In genomic region chr17:56277567-56277893, GRCm38 (mm10) we compare ENCODE assay signal across 11 mouse cellular contexts. TPM values are rescaled to one million over a fixed set of nuclear protein-coding genes. Genes with fewer than 3 reads are reported as not detected.
DNase-seq lines count a peak whose midpoint lies in the region; ATAC-seq and TF ChIP-seq lines count a peak whose summit lies in the region.
"Had no signal": no experiment of that assay in that cellular context is flagged by ENCODE, and none has a peak within 500 bp of the region (broad histone marks: within the 10 kb centered on the region; RNA-seq: fewer than 3 reads in every experiment).

No protein-coding gene starts in this region.

- no peaks in the 10 kb centered on the region for H3K27me3 ChIP-seq in midbrain, embryonic 12.5 days
- no peaks in the 10 kb centered on the region for H3K27me3 ChIP-seq in midbrain, postnatal 0 days (ENCODE audit: insufficient read depth, low read length)
- no peaks in the 10 kb centered on the region for H3K27me3 ChIP-seq in intestine, embryonic 16.5 days (replicated peaks; ENCODE audit: control insufficient read depth, insufficient read depth, low read length)
- H3K27me3 ChIP-seq in stomach, embryonic 14.5 days (ENCODE audit: control insufficient read depth, insufficient read depth, low read length) = no peaks in the 10 kb centered on the region

- ATAC-seq in midbrain, embryonic 12.5 days (ENCODE audit: low FRiP score, low read depth) = no peak
- no peak for ATAC-seq in midbrain, postnatal 0 days (ENCODE audit: low FRiP score)
- no peak for ATAC-seq in intestine, embryonic 16.5 days
- ATAC-seq in stomach, embryonic 14.5 days (ENCODE audit: insufficient number of reproducible peaks, insufficient read depth, low FRiP score, low read depth) = no peak; the same call in 1 of the 2 replicates
- no peak for ATAC-seq in CD4-positive, CD25-positive, alpha-beta regulatory T cell, adult 4 months

- intact Hi-C loops in heart, postnatal 36 days (cut with DNase I) = loop anchor here (1.0 kb wide), 1 partner anchor 13 kb away; no protein-coding TSS in a partner anchor

- peaks cover 4% of the 10 kb centered on the region; the same call in 1 of the 2 replicates for H3K36me3 ChIP-seq in midbrain, embryonic 12.5 days
- H3K36me3 ChIP-seq in midbrain, postnatal 0 days (ENCODE audit: insufficient read depth, low read length) = no peaks in the 10 kb centered on the region
- H3K36me3 ChIP-seq in intestine, embryonic 16.5 days (ENCODE audit: control insufficient read depth, insufficient read depth, low read length) = peaks cover 7% of the 10 kb centered on the region
- H3K36me3 ChIP-seq in stomach, embryonic 14.5 days (ENCODE audit: control insufficient read depth, insufficient read depth, low read length) = peaks cover 31% of the 10 kb centered on the region; the same call in 1 of the 2 replicates

- no peak for TF ChIP-seq CTCF in midbrain, postnatal 0 days (IDR thresholded peaks at IDR 0.05)

- H3K9ac ChIP-seq in midbrain, embryonic 12.5 days (replicated peaks) = no peak overlapping the region
- no peak overlapping the region for H3K9ac ChIP-seq in midbrain, postnatal 0 days (replicated peaks; ENCODE audit: low read length, poor library complexity, severe bottlenecking)
- peak overlapping the region; percentile 46 for H3K9ac ChIP-seq in intestine, embryonic 16.5 days (ENCODE audit: low read depth, low read length)
- no peak overlapping the region; the same call in 1 of the 2 replicates for H3K9ac ChIP-seq in stomach, embryonic 14.5 days (replicated peaks; ENCODE audit: low read depth, low read length)

- H3K27ac ChIP-seq in midbrain, embryonic 12.5 days (replicated peaks) = no peak overlapping the region
- no peak overlapping the region for H3K27ac ChIP-seq in midbrain, postnatal 0 days (ENCODE audit: low read depth, low read length)
- peak overlapping the region; percentile 95 for H3K27ac ChIP-seq in intestine, embryonic 16.5 days (ENCODE audit: low read length)
- peak overlapping the region; percentile 89 for H3K27ac ChIP-seq in stomach, embryonic 14.5 days (ENCODE audit: low read length)

- 49% methylated on average over 2 of the region's 2 CpGs for WGBS in midbrain, embryonic 12.5 days
- WGBS in midbrain, postnatal 0 days = 45% methylated on average over 2 of the region's 2 CpGs
- 37% methylated on average over 2 of the region's 2 CpGs for WGBS in intestine, embryonic 16.5 days
- 31% methylated on average over 2 of the region's 2 CpGs for WGBS in stomach, embryonic 14.5 days

- peaks cover 18% of the 10 kb centered on the region for H3K4me1 ChIP-seq in midbrain, embryonic 12.5 days
- no peaks in the 10 kb centered on the region for H3K4me1 ChIP-seq in midbrain, postnatal 0 days (ENCODE audit: insufficient read depth, low read length)
- peaks cover 33% of the 10 kb centered on the region for H3K4me1 ChIP-seq in intestine, embryonic 16.5 days (ENCODE audit: control insufficient read depth, insufficient read depth, low read length)
- H3K4me1 ChIP-seq in stomach, embryonic 14.5 days (ENCODE audit: control insufficient read depth, insufficient read depth, low read length) = peaks cover 8% of the 10 kb centered on the region; the same call in 1 of the 2 replicates

- H3K4me2 ChIP-seq in midbrain, embryonic 12.5 days (replicated peaks) = peak overlapping the region; percentile 64; the same call in 1 of the 2 replicates
- H3K4me2 ChIP-seq in midbrain, postnatal 0 days (ENCODE audit: low read depth, low read length, poor library complexity, severe bottlenecking) = no peak overlapping the region
- H3K4me2 ChIP-seq in intestine, embryonic 16.5 days (ENCODE audit: low read depth, low read length) = peak overlapping the region; percentile 44
- peak overlapping the region; percentile 54; the same call in 1 of the 2 replicates for H3K4me2 ChIP-seq in stomach, embryonic 14.5 days (replicated peaks; ENCODE audit: low read depth, low read length)

- H3K4me3 ChIP-seq in midbrain, embryonic 12.5 days = no peak overlapping the region
- H3K4me3 ChIP-seq in midbrain, postnatal 0 days (ENCODE audit: low read depth, low read length) = no peak overlapping the region
- H3K4me3 ChIP-seq in intestine, embryonic 16.5 days (ENCODE audit: low read length) = peak overlapping the region; percentile 68
- H3K4me3 ChIP-seq in stomach, embryonic 14.5 days (ENCODE audit: low read depth, low read length) = no peak overlapping the region

- no peaks in the 10 kb centered on the region for H3K9me3 ChIP-seq in midbrain, embryonic 12.5 days
- no peaks in the 10 kb centered on the region for H3K9me3 ChIP-seq in midbrain, postnatal 0 days (ENCODE audit: low read length)
- H3K9me3 ChIP-seq in intestine, embryonic 16.5 days (ENCODE audit: control insufficient read depth, low read length) = no peaks in the 10 kb centered on the region
- H3K9me3 ChIP-seq in stomach, embryonic 14.5 days (ENCODE audit: control insufficient read depth, low read depth, low read length) = no peaks in the 10 kb centered on the region

- DNase-seq in heart, adult 11 months = peak; percentile 92
- DNase-seq in heart, postnatal 36 days = no peak
- no peak for DNase-seq in midbrain, postnatal 0 days (ENCODE audit: low spot score)
- DNase-seq in cerebellum, postnatal 36 days = no peak
- DNase-seq: cerebellum, postnatal 14 days had no signal

RNA-seq across cellular contexts. Expression of gene Ticam1, which starts 0.9 kb away (rescaled TPM):
- 1 to 10 TPM; 8.7 to 8.8 TPM for total RNA-seq in heart, postnatal 36 days (2021)
- 1.7 TPM in 2 replicates for polyA plus RNA-seq in midbrain, embryonic 12.5 days (2016; fragmentation: Nextera tagmentation; extraction: Ambion mirVana)
- total RNA-seq in midbrain, postnatal 0 days (2014; rRNA removed) = 3.1 and 3.7 TPM in 2 replicates
- 0.91 and 1.1 TPM in 2 replicates for polyA plus RNA-seq in midbrain, postnatal 0 days (2015; fragmentation: Nextera tagmentation; extraction: Ambion mirVana)
- 16.4 and 19.4 TPM in 2 replicates for polyA plus RNA-seq in intestine, embryonic 16.5 days (2015; fragmentation: Nextera tagmentation; extraction: Ambion mirVana)
- 7.0 and 8.1 TPM in 2 replicates for polyA plus RNA-seq in stomach, embryonic 14.5 days (2014; fragmentation: Nextera tagmentation; extraction: Ambion mirVana)
- 10 to 100 TPM in 1 of 2 experiments, 1 to 10 TPM in 1; 8.9 to 11.6 TPM for polyA plus RNA-seq in CD4-positive, CD25-positive, alpha-beta regulatory T cell, adult 4 months (2017; shearing (Covaris generic))

RNA-seq across cellular contexts. Expression of gene Plin3, which starts 15.1 kb away (rescaled TPM):
- total RNA-seq in heart, postnatal 36 days (2021) = 100 to 1,000 TPM; 183 to 206 TPM
- polyA plus RNA-seq in midbrain, embryonic 12.5 days (2016; fragmentation: Nextera tagmentation; extraction: Ambion mirVana) = 28.9 and 29.0 TPM in 2 replicates
- 8.1 and 12.4 TPM in 2 replicates for total RNA-seq in midbrain, postnatal 0 days (2014; rRNA removed)
- 9.6 and 12.1 TPM in 2 replicates for polyA plus RNA-seq in midbrain, postnatal 0 days (2015; fragmentation: Nextera tagmentation; extraction: Ambion mirVana)
- 287 and 364 TPM in 2 replicates for polyA plus RNA-seq in intestine, embryonic 16.5 days (2015; fragmentation: Nextera tagmentation; extraction: Ambion mirVana)
- polyA plus RNA-seq in stomach, embryonic 14.5 days (2014; fragmentation: Nextera tagmentation; extraction: Ambion mirVana) = 70.1 and 76.6 TPM in 2 replicates
- polyA plus RNA-seq in CD4-positive, CD25-positive, alpha-beta regulatory T cell, adult 4 months (2017; shearing (Covaris generic)) = 10 to 100 TPM; 31.8 to 32.1 TPM

RNA-seq across cellular contexts. Expression of gene Fem1a, which starts 20.9 kb away (rescaled TPM):
- 100 to 1,000 TPM; 106 to 111 TPM for total RNA-seq in heart, postnatal 36 days (2021)
- polyA plus RNA-seq in midbrain, embryonic 12.5 days (2016; fragmentation: Nextera tagmentation; extraction: Ambion mirVana) = 17.9 and 18.6 TPM in 2 replicates
- 43.2 and 45.3 TPM in 2 replicates for total RNA-seq in midbrain, postnatal 0 days (2014; rRNA removed)
- polyA plus RNA-seq in midbrain, postnatal 0 days (2015; fragmentation: Nextera tagmentation; extraction: Ambion mirVana) = 13.8 and 14.2 TPM in 2 replicates
- 11.7 and 12.8 TPM in 2 replicates for polyA plus RNA-seq in intestine, embryonic 16.5 days (2015; fragmentation: Nextera tagmentation; extraction: Ambion mirVana)
- 13.4 and 13.5 TPM in 2 replicates for polyA plus RNA-seq in stomach, embryonic 14.5 days (2014; fragmentation: Nextera tagmentation; extraction: Ambion mirVana)
- 1 to 10 TPM; 4.4 to 5.5 TPM for polyA plus RNA-seq in CD4-positive, CD25-positive, alpha-beta regulatory T cell, adult 4 months (2017; shearing (Covaris generic))

RNA-seq across cellular contexts. Expression of gene Arrdc5, which starts 22.6 kb away (rescaled TPM):
- not detected for total RNA-seq in heart, postnatal 36 days (2021)
- not detected in 2 replicates for polyA plus RNA-seq in midbrain, embryonic 12.5 days (2016; fragmentation: Nextera tagmentation; extraction: Ambion mirVana)
- not detected in 2 replicates for total RNA-seq in midbrain, postnatal 0 days (2014; rRNA removed)
- not detected in 2 replicates for polyA plus RNA-seq in midbrain, postnatal 0 days (2015; fragmentation: Nextera tagmentation; extraction: Ambion mirVana)
- polyA plus RNA-seq in intestine, embryonic 16.5 days (2015; fragmentation: Nextera tagmentation; extraction: Ambion mirVana) = not detected in 2 replicates
- polyA plus RNA-seq in stomach, embryonic 14.5 days (2014; fragmentation: Nextera tagmentation; extraction: Ambion mirVana) = not detected in 2 replicates
- not detected for polyA plus RNA-seq in CD4-positive, CD25-positive, alpha-beta regulatory T cell, adult 4 months (2017; shearing (Covaris generic))
- total RNA-seq: ES-E14; layer of hippocampus, postnatal 36 days had no signal

RNA-seq across cellular contexts. Expression of gene Uhrf1, which starts 25.6 kb away (rescaled TPM):
- total RNA-seq in heart, postnatal 36 days (2021) = 1 to 10 TPM; 2.8 to 3.3 TPM
- 161 and 166 TPM in 2 replicates for polyA plus RNA-seq in midbrain, embryonic 12.5 days (2016; fragmentation: Nextera tagmentation; extraction: Ambion mirVana)
- 5.9 and 10.0 TPM in 2 replicates for total RNA-seq in midbrain, postnatal 0 days (2014; rRNA removed)
- polyA plus RNA-seq in midbrain, postnatal 0 days (2015; fragmentation: Nextera tagmentation; extraction: Ambion mirVana) = 4.7 and 4.9 TPM in 2 replicates
- 103 and 114 TPM in 2 replicates for polyA plus RNA-seq in intestine, embryonic 16.5 days (2015; fragmentation: Nextera tagmentation; extraction: Ambion mirVana)
- polyA plus RNA-seq in stomach, embryonic 14.5 days (2014; fragmentation: Nextera tagmentation; extraction: Ambion mirVana) = 77.6 and 85.2 TPM in 2 replicates
- polyA plus RNA-seq in CD4-positive, CD25-positive, alpha-beta regulatory T cell, adult 4 months (2017; shearing (Covaris generic)) = 10 to 100 TPM in 1 of 2 experiments, 1 to 10 TPM in 1; 8.5 to 28.4 TPM

Comparison
In these comparisons a context has a peak if more than half of its experiments do, and no peak if none do; other contexts are left out.
1. H3K27ac ChIP-seq: peak in intestine, embryonic 16.5 days (single experiment) and stomach, embryonic 14.5 days (single experiment); none in midbrain, embryonic 12.5 days (single experiment) and midbrain, postnatal 0 days (single experiment).